Mouse (Mus musculus) cerebellum, adult (tissue): Measurements from ENCODE around the gene Pcmt1.
"Not testable (repeated sequence)": the region's sequence is repeated elsewhere in the genome, so short reads cannot be mapped to it uniquely, and the experiment has no call there.

Experiments used
- ATAC-seq: cut with Nextera tagmentation; 2 replicates; pipeline ENCODE4 v1.9.2; 2017; ENCODE audit warnings: mild to moderate bottlenecking, moderate library complexity, mixed read lengths; ENCODE audit not compliant: insufficient number of reproducible peaks, low FRiP score, low TSS enrichment

The Pcmt1 gene

DNA sequence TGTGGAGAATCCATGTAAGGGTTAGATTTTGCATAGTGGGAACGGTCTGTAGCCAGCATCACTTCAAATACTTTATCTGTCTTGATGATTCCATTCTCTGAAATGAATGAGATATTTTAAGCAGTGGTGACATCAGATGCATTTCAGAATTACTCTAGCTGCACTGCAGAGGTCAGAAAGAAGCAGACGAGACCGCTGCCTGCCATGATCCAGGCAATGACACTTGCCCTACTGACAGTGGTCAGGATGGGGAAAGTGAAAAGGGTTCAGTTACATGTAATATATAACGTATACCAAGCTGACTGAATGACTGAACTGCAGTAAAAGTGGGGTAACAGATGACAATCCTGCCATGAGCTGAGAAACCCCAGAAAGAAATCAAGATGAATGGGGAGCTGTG is 31.9 kb downstream of the Pcmt1 start:
- ATAC-seq, result no peak

DNA sequence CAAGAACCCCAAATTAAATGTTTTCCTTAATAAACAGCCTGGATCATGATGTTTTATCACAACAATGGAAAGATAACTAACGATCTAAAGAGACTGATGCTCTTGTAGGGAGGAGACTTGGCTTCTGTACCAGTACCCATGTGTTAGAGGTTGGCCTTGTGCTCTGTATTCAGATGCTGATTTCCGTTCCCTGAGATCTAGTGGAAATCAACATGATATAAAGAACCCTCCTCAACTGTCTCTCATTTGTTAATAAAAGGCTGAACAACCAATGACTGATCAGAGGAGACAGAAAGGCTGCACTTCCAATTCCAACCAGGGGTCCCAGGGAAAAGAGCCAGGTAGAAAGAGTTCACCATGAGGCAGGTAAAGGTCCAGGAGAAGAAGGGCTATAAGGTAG is 35.0 kb downstream of the Pcmt1 start:
- no peak for ATAC-seq

DNA sequence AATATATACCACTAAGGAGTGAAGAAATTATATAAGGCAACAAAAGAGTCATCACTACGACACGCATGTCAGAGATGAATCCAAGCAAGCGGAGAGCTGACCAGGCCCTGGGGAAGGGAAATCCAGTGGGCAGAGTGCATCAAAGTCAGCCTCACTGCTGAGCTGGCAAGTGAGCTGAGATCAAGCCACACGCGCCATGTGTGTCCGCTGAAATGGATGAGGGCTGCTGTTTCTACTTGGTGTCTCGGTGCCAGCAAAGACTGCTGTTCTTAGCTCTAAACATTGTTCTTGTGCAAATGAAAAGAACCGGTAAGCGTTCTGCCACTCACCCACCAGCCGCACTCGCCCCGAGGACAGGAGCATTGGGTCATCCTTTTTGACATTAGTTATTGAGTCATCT is 40.6 kb downstream of the Pcmt1 start:
- no peak for ATAC-seq

DNA sequence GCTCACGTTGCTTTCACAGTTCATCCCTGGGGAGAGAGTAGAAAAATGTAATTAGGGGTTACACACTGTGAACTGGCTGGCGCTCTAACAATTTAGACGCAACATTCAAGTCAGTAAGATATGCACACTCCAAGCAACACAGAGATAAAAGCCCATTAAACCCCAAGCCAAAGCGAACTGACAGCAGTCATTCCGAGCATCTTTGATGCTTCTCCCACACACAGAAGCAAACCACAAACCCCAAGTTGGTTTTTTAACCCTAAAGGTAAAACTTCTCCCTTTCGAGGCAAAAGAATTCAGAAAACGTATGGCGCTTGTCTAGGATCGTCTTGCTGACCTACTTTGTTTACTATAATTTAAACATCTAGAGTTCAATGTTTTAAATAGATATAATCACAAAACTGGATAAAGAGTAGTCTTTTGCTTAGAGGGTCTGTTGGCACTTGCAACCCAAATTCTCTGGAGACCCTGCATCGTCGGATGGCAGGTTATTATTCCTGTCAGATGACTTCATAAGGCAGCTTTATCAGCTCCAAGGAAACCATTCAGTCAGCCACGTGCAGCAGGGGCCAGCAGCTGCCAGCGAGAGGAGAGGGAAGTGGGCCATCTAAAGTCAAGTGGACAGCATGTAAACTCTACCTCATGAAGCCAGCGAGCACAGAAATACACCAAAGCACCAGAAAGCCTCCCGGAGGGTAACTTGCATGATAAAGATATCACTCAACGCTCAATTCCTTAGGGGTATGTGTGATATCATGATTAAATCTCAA is 49.8 kb downstream of the Pcmt1 start:
- ATAC-seq, result no peak

DNA sequence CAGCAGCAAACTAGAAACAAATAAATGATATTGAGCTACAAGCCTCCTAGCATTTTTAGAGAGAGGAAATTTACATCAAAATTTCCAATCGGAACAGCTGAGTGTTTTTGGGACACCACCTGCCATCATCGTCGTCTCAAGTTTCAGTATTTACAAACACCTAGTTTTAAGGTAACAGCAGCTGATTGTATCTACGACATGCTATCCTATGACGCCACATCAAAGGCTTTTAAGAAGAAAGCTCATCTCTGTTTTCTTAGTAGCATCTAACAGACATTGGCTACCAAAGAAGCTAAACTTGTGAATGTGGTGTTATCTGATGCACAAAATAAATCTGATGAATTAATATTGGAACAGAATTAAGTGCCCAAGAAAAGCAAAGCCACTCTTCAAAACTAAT is 50.6 kb downstream of the Pcmt1 start:
- ATAC-seq, result no peak

DNA sequence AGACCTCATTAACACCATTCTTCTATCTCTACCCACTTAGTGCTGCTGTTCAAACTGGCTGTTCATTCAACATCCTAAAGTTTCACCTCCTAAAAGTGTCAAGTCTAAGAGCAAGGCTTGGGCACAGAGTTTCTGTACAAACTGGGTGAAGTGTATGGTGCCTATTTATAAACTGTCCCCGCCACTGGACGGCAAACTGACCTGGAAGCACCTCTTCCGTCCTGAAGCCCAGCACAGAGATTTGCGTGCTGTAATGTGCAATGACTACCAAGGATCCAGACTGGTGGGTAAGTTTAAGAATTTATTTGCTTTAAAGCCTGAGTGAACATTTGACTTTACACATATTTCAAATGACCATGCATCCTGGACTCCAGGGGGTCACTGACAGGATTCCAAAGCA is 51.8 kb downstream of the Pcmt1 start:
- no peak for ATAC-seq

DNA sequence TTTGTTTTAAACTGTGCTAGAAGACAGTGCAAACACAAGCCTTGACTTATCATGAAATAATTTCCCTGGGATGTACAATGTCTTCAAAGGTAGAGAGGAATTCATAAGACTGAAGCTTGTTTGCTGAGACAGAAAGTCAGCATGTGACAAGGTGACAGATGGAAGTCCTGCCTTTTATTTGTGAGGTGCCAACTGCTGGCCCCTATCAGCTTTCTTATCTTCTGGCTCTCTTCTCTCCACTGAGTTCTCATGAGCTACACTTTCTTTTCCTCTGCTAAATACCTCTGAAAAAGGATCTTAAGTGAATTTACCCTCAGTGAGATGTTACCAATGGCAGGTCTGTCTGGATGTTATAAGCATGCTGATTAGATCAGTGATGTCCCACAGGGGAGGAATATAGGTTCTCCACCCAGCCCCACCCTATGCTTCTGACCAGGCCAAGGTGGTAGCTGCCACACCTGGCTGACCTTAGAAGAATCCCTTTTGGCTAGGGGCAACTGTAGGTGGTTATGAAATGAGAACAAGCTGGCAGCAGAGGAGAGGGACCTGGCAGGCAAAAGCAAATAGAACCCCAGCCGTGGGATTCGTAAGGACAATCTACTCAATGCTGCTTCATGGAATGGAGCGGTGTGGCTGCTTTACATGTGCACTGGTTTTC is 56.9 kb downstream of the Pcmt1 start:
- ATAC-seq, result no peak

DNA sequence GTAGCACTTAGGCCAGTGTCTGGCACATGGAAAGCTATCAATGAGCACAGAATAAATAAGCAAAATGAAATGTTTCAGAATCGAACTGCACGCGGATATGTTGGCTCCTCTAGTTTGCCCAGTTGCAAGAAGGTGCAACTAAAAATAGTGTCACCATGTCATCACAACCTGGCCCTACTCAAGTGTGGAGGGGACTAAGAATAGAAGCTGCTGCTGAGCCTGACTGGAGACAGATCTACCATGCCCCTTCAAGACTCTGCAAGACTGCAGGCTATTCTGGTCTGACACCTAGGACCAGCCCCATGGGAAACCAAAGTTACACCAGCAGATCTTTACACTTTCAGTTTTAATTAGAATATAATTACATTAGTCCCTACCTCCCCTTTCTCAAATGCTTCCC is 58.6 kb downstream of the Pcmt1 start:
- no peak for ATAC-seq

DNA sequence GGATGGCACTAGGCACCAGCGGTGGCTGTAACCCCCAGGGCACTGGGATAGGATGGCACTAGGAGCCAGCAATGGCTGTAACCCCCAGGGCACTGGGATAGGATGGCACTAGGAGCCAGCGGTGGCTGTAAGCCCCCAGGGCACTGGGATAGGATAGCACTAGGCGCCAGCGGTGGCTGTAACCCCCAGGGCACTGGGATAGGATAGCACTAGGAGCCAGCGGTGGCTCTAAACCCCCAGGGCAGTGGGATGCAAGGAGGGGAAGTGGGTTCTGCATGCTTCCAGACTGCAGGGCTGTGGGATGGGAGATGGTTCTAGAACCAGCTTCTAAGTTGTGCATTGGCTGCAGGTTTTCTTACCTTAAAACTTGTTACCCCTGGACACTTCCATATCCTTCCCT is 60.2 kb downstream of the Pcmt1 start:
- no peak for ATAC-seq

DNA sequence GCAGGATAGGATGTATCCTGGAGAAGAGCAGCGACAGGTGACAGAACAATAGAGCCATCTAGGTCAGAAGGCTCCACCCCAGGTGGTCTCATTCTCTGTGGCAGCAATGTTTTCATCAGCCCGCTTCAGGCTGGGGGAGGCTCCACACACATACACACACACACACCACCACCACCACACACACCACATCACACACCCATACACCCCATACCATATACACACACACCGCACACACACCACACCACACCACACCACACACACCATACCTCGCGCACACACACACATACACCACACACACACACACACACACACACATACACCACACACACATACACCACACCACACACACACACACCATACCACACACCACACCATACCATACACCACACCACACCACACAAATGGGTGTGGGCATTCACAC is 61.1 kb downstream of the Pcmt1 start:
- no peak for ATAC-seq

DNA sequence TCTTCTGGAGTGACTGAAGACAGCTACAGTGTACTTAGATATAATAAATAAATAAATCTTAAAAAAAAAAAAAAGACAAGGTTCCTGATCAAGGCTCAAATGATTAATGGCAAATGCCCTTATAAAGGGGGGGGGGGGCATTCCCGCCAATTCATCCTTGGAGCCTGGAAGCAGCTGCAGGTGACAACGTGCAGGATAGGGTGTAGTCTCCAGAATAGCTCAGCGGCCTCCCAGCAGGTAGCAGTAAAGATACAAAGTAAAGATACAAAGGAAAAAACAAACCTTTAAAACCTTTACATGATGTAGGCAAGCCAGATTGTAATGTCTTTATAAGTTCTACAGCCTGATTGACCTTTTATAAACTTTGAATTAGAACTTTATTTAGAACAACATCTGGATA is 63.4 kb downstream of the Pcmt1 start:
- ATAC-seq, result not testable (repeated sequence)

DNA sequence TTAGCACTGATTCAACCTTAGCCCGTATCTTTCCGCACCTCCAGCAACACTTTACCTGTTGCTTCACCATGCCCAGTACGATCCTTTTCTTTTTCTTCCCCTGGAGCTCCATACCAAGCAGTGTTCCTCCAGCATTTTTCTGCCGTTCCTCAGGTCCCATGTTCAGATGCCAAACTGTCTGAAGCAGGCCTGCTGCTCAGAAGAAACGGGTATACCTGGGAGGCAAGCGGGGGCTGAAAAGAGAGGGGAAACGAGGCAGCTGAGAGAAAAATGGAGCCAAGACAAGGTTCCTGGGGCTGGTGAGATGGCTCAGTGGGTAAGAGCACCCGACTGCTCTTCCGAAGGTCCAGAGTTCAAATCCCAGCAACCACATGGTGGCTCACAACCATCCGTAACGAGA is 63.8 kb downstream of the Pcmt1 start:
- not testable (repeated sequence) for ATAC-seq

DNA sequence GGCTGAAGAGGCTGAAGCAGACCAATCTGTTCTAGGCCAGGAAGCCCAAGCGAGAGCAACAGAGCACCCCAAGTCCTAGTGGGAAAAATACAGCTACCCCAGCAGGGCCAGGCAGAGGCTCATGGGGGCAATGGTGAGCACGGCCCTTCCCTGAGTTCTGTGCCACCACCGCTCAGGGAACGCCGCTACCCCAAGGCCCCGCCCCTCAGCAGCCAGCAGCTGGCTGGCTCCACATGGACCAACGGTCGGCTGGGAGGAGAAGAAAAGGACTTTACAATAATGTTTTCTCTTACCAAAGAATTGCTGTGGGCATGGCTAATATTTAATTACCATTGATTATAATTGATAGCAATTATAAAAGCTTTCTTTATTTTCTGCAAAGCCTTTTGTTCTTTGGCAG is 66.1 kb downstream of the Pcmt1 start:
- no peak for ATAC-seq

DNA sequence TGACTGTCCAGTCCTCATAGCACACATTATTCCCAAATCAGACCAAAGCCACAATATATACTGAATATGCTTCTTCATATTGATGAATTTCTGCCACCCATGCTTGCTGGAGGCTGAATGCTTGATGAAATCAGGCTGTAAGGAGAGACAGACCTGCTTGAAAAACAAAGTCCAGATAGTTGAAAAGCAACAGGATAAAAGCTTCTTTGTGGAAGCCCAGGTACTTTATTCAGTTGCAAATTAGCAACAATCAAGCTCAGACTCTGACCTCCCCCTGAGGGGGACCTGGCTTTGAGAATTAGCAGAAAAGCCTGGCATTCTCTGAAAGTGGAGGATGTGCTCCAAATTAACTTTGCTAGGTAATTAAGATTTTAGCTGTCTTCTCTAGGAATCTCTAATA is 68.7 kb downstream of the Pcmt1 start:
- ATAC-seq, result not testable (repeated sequence)

DNA sequence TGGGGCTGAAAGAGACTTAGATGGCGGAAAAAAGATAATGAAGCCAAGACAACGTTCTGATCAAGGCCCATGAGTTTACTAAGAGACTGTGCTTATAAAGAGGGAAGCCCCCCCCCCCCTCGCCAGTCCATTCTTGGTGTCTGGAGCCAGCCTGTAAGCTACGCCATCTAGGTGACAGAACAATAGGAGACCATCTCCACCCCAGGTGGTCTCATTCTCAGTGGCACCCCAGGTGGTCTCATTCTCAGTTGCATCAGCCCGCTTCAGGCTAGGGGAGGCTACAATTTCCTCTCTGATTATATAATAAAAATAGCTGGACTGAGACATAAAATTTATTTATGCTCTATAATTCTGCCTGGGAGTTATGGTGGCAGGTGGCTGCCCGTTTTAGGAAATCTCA is 69.3 kb downstream of the Pcmt1 start:
- ATAC-seq, result no peak

DNA sequence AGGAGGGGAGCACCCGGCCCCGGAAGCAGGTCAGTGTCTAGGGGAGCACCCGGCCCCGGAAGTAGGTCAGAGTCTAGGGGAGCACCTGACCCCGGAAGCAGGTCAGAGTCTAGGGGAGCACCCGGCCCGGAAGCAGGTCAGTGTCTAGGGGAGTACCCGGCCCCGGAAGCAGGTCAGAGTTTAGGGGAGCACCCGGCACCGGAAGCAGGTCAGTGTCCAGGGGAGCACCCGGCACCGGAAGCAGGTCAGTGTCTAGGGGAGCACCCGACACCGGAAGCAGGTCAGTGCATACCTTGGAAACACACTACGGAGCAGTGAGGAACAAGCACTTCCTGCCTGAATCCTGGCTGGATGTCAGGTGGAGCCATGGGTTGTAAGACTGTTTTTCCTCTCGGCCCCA is 72.3 kb downstream of the Pcmt1 start:
- 0 out of 2 replicates have a peak, but pooled peaks have one; percentile 26 for ATAC-seq

DNA sequence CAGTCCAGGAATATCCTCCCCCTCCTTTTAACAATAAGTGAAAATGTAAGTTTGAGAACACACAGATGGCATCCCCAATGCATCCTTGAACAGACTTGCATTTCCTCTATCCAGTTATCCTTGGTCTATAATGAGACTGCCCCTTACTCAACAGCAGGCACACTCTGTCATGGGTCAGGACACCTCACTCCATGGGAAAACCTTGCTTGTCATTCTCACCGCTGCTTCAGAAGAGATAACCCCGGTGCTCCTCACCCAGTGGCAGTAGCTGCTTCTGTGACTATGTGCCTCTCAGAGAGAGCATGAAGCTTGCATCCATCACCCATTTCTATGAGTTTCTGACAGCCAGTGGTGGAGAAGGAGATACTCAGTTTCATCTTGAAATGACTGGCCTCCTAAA is 74.5 kb downstream of the Pcmt1 start:
- no peak for ATAC-seq

DNA sequence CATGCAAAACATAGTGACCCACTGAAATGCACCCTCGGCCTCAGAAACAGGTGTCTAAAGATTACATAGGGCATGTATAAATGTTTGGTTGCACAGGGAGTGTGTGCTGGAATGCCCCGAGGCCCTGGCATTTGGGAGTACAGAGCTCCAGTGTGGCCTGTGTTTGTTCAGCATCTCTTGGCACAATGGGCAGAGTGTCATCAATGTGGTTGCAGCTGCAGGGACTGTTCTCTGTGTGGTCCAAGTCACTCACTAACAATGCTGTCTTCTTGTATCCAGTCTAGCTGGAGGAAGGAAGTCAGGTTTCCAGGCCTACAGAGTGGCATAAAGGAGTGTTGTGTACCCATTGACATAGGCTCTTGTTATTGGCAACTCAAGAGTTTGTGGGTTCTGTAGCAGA is 75.8 kb downstream of the Pcmt1 start:
- no peak for ATAC-seq

DNA sequence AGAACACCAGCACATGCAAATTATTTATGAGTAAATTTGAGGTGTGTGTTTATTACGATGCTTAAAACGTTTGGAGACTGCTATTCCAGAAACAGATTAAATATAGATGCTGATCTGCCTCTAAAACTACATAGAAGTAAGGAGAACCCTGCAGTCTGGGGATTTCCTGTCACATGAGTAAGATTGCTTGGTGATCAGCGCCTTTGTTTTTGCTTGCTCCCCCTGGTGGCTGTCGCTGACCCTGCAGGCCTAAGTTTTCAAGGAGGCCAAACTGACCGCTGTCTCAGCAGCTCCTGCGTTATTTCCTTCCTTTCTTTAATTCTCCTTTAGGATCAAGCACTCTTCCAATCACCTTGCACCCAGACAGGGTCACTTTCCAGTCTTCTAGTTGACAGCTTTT is 80.3 kb downstream of the Pcmt1 start:
- ATAC-seq, result no peak

DNA sequence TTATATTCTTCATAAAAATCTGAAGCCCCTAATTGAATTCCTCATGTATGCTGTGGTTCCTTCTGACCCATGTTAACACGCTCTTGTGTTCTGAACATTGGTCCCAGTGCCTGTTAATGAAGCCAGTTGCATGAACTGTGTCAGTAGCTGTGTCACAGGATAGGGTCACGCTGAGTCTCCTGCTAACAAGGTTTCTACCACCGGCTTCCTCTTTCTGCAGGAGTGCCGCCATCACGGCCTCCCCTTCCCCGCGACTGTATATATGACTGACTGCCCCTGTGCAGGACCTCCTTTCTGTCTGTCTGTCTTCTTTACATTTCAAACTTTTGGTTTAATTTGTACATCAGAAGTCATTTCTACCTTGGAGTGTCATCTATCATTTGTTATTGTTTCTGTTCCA is 82.8 kb downstream of the Pcmt1 start:
- ATAC-seq, result no peak

DNA sequence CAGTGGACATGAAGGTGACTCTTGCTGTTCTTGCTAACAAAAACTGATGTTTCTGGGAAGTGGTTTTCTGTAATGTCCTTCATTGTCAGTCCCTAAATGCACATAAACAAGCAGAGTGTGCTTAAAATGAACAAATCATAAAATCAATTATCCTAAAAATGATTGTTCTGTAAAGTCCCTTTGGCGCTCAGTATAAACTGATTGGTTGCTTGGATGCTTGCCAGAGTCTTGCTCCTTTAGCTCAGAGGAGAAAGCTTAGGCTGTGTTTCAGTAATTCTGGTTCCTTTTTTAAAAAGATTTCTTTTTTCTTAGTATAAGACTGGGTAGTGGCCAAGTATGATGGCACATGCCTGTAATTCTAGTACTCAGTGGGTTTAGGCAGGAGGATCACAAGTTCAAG is 84.7 kb downstream of the Pcmt1 start:
- no peak for ATAC-seq

DNA sequence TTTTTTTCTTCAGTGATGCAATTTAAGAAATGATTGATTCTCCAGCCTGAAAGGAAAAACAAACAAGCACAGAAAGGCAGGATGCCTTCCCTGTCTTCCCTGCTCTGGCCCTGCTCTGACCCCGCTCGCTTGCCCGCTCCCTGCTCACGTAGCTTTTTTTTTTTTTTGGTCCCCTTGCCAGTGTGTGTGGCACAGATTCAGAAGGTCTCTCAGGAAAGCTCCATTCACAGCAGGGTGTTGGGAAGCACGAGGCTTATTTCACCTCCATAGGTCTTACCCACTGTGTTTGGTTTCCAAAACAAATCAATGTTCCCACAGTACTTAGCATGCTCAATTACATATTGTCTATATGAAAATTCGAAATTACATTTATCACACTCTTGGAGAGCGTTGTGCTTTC is 86.1 kb downstream of the Pcmt1 start:
- no peak for ATAC-seq
